Mouse (Mus musculus) myocyte (in vitro differentiated cells): Measurements from ENCODE around the gene Rnf168. TPM values are rescaled to one million over a fixed set of nuclear protein-coding genes. Genes with fewer than 3 reads are reported as not detected.

ENCODE experiments used
- H3K27me3 ChIP-seq: one replicate; pipeline ENCODE4 v1.6.1; 2011; ENCODE audit not compliant: control insufficient read depth, insufficient read depth, insufficient read length
- H3K36me3 ChIP-seq: one replicate; pipeline ENCODE4 v1.6.1; 2011; ENCODE audit not compliant: control insufficient read depth, insufficient read depth
- H3K4me2 ChIP-seq: one replicate; pipeline ENCODE4 v1.6.1; 2011; ENCODE audit warnings: low read depth, control low read depth
- H3K4me3 ChIP-seq: one replicate; pipeline ENCODE4 v1.5.1; 2011; ENCODE audit warnings: mild to moderate bottlenecking, control low read depth, moderate library complexity
- H3K79me2 ChIP-seq: one replicate; pipeline ENCODE4 v1.6.1; 2011; ENCODE audit not compliant: control insufficient read depth, insufficient read depth
- H3ac ChIP-seq: one replicate; pipeline ENCODE4 v1.6.1; 2011; ENCODE audit not compliant: control insufficient read depth, insufficient read length
- CEBPB ChIP-seq: IDR thresholded peaks from 2 replicates; pipeline ENCODE4 v1.6.1; 2011; ENCODE audit warnings: mild to moderate bottlenecking, moderate library complexity; ENCODE audit not compliant: poor library complexity, insufficient read depth, severe bottlenecking
- E2F4 ChIP-seq: IDR thresholded peaks from one replicate; pipeline ENCODE4 v1.6.1; 2011; ENCODE audit warnings: mild to moderate bottlenecking, control low read depth, moderate library complexity; ENCODE audit not compliant: insufficient read depth
- MAX ChIP-seq: IDR thresholded peaks from one replicate; pipeline ENCODE4 v1.6.1; 2011; ENCODE audit warnings: low read depth, mild to moderate bottlenecking, control low read depth
- MYOD1 ChIP-seq, 3 experiments: IDR thresholded peaks; one replicate each; pipeline ENCODE4 v1.6.1; 2011; ENCODE audit warnings: control low read depth in 2 of 3, low read depth in 2 of 3, mild to moderate bottlenecking in 2 of 3, moderate library complexity in 1 of 3; ENCODE audit not compliant: insufficient read length in 2 of 3, control insufficient read depth in 1 of 3
- MYOG ChIP-seq, 3 experiments: IDR thresholded peaks; one replicate each; pipeline ENCODE4 v1.6.1; 2011; ENCODE audit warnings: control low read depth in 2 of 3, low read depth in 2 of 3, mild to moderate bottlenecking in 2 of 3; ENCODE audit not compliant: insufficient read length in 2 of 3, control insufficient read depth in 1 of 3, insufficient read depth in 1 of 3
- POLR2A ChIP-seq: IDR thresholded peaks from one replicate; pipeline ENCODE4 v1.6.1; 2011; ENCODE audit warnings: low read depth, mild to moderate bottlenecking, control low read depth, moderate library complexity; ENCODE audit not compliant: insufficient read length
- POLR2AphosphoS2 ChIP-seq: IDR thresholded peaks from one replicate; pipeline ENCODE4 v1.6.1; 2011; ENCODE audit warnings: low read depth, control low read depth; ENCODE audit not compliant: insufficient read length
- REST ChIP-seq: IDR thresholded peaks from one replicate; pipeline ENCODE4 v1.6.1; 2011; ENCODE audit warnings: mild to moderate bottlenecking, control low read depth, moderate library complexity; ENCODE audit not compliant: insufficient read depth, insufficient read length
- SRF ChIP-seq: IDR thresholded peaks from one replicate; pipeline ENCODE4 v1.6.1; 2011; ENCODE audit warnings: low read depth; ENCODE audit not compliant: control insufficient read depth, insufficient read length
- TCF12 ChIP-seq: IDR thresholded peaks from one replicate; pipeline ENCODE4 v1.6.1; 2011; ENCODE audit warnings: mild to moderate bottlenecking, control low read depth; ENCODE audit not compliant: poor library complexity, insufficient read depth, severe bottlenecking
- TCF3 ChIP-seq: IDR thresholded peaks from one replicate; pipeline ENCODE4 v1.6.1; 2011; ENCODE audit warnings: low read depth, control low read depth; ENCODE audit not compliant: insufficient read length
- USF1 ChIP-seq: IDR thresholded peaks from one replicate; pipeline ENCODE4 v1.6.1; 2011; ENCODE audit warnings: low read depth, mild to moderate bottlenecking, control low read depth, moderate library complexity
- polyA plus RNA-seq: library from polyadenylated mRNA; unstranded; fragments of >200 nt; fragmentation: generic; extraction: Trizol; gene quantifications from one replicate; pipeline ENCODE4 v1.2.1, GENCODE M21; 2012; ENCODE audit warnings: missing spikeins

The Rnf168 gene
- polyA plus RNA-seq, 1 experiment, result 4.5 TPM

GRCm38 (mm10) chr16:32330876-32331670, 53.8 kb downstream of the Rnf168 start:
- H3K36me3 ChIP-seq, result no peaks in the 10 kb centered on the region
- H3K4me3 ChIP-seq, result peak overlapping the region; percentile 88
- peaks cover 31% of the 10 kb centered on the region for H3K79me2 ChIP-seq
- no peak overlapping the region for H3ac ChIP-seq
- H3K27me3 ChIP-seq, result no peaks in the 10 kb centered on the region
- TF ChIP-seq TCF12 (no peak), MAX (no peak), MYOD1 (IDR thresholded peaks at IDR 0.05; ENCODE audit: control insufficient read depth in 1 of 3, insufficient read length in 2 of 3, low read depth in 2 of 3) (no peak), CEBPB (no peak), REST (no peak), POLR2A (no peak), POLR2AphosphoS2 (no peak), MYOG (IDR thresholded peaks at IDR 0.05; ENCODE audit: control insufficient read depth in 1 of 3, insufficient read depth in 1 of 3, insufficient read length in 2 of 3, low read depth in 2 of 3) (no peak), E2F4 (no peak), SRF (no peak)
- peak overlapping the region; percentile 73 for H3K4me2 ChIP-seq

- H3K4me2 ChIP-seq, result peak within 1 kb of the TSS; percentile 86
- H3K36me3 ChIP-seq, result no peaks in the 10 kb centered on the region
- no peaks in the 10 kb centered on the region for H3K27me3 ChIP-seq
- TF ChIP-seq E2F4, result no peak
- TF ChIP-seq POLR2AphosphoS2, result peak; percentile 80
- TF ChIP-seq MYOD1 (IDR thresholded peaks at IDR 0.05; ENCODE audit: control insufficient read depth in 1 of 3, insufficient read length in 2 of 3, low read depth in 2 of 3), result peak in 1 of 3 experiments; percentile 7
- peak in 1 of 3 experiments; percentile 15 for TF ChIP-seq MYOG (IDR thresholded peaks at IDR 0.05; ENCODE audit: control insufficient read depth in 1 of 3, insufficient read depth in 1 of 3, insufficient read length in 2 of 3, low read depth in 2 of 3)
- no peak for TF ChIP-seq USF1
- no peak for TF ChIP-seq CEBPB
- TF ChIP-seq POLR2A, result peak; percentile 83
- no peak for TF ChIP-seq MAX
- no peak for TF ChIP-seq REST
- TF ChIP-seq TCF12, result no peak
- no peak for TF ChIP-seq SRF
- TF ChIP-seq TCF3, result no peak
- H3K79me2 ChIP-seq, result peaks cover 41% of the 10 kb centered on the region
- peak within 1 kb of the TSS; percentile 88 for H3K4me3 ChIP-seq
- H3ac ChIP-seq, result peak within 1 kb of the TSS; percentile 99
These were observed 54.8 kb downstream of the Rnf168 start, which contains the start of gene Ubxn7 for GRCm38 (mm10) chr16:32332040-32332555. Ubxn7 (plus strand) TSS chr16:32332257.

GRCm38 (mm10) chr16:32332556-32333511, 55.6 kb downstream of the Rnf168 start:
- no peaks in the 10 kb centered on the region for H3K36me3 ChIP-seq
- TF ChIP-seq MAX, result no peak
- TF ChIP-seq REST, result no peak
- TF ChIP-seq POLR2A, result no peak
- TF ChIP-seq TCF12, result no peak
- TF ChIP-seq POLR2AphosphoS2, result no peak
- TF ChIP-seq MYOD1 (IDR thresholded peaks at IDR 0.05; ENCODE audit: control insufficient read depth in 1 of 3, insufficient read length in 2 of 3, low read depth in 2 of 3), result no peak
- TF ChIP-seq TCF3, result no peak
- no peak for TF ChIP-seq SRF
- no peak for TF ChIP-seq MYOG (IDR thresholded peaks at IDR 0.05; ENCODE audit: control insufficient read depth in 1 of 3, insufficient read depth in 1 of 3, insufficient read length in 2 of 3, low read depth in 2 of 3)
- no peak for TF ChIP-seq CEBPB
- no peak for TF ChIP-seq USF1
- no peak for TF ChIP-seq E2F4
- peak overlapping the region; percentile 99 for H3ac ChIP-seq
- H3K79me2 ChIP-seq, result peaks cover 48% of the 10 kb centered on the region
- H3K4me3 ChIP-seq, result peak overlapping the region; percentile 88
- no peaks in the 10 kb centered on the region for H3K27me3 ChIP-seq
- H3K4me2 ChIP-seq, result peak overlapping the region; percentile 86

- Histone ChIP-seq H3K4me2 (no peak overlapping the region), H3K4me3 (no peak overlapping the region), H3K36me3 (no peaks in the 10 kb centered on the region), H3ac (no peak overlapping the region), H3K79me2 (peaks cover 71% of the 10 kb centered on the region), H3K27me3 (no peaks in the 10 kb centered on the region)
- TF ChIP-seq POLR2A (no peak), MYOD1 (IDR thresholded peaks at IDR 0.05; ENCODE audit: control insufficient read depth in 1 of 3, insufficient read length in 2 of 3, low read depth in 2 of 3) (no peak), REST (no peak), MYOG (IDR thresholded peaks at IDR 0.05; ENCODE audit: control insufficient read depth in 1 of 3, insufficient read depth in 1 of 3, insufficient read length in 2 of 3, low read depth in 2 of 3) (no peak), POLR2AphosphoS2 (no peak), USF1 (no peak), E2F4 (no peak), MAX (no peak)
These were observed 57.9 kb downstream of the Rnf168 start for GRCm38 (mm10) chr16:32335146-32335545.
